Mouse (Mus musculus): ENCODE measurements around the gene Rpl12. TPM values are rescaled to one million over a fixed set of nuclear protein-coding genes. Genes with fewer than 3 reads are reported as not detected.

The Rpl12 gene
- polyA plus RNA-seq, 2 experiments: 247 to 1,484 TPM

GRCm38 (mm10) chr2:32990167-32990832 is 28.9 kb downstream of the Rpl12 start:
- TF ChIP-seq POLR2A (IDR thresholded peaks at IDR 0.05; ENCODE audit: borderline replicate concordance, extremely low read depth, insufficient read depth, insufficient read length): no peak
- no peaks in the 10 kb centered on the region for H3K9me3 ChIP-seq (ENCODE audit: control insufficient read depth, low read length)
- H3K9ac ChIP-seq (ENCODE audit: low read depth, low read length, severe bottlenecking): no peak overlapping the region
- no peaks in the 10 kb centered on the region for H3K27me3 ChIP-seq (ENCODE audit: control insufficient read depth, insufficient read depth, low read length)
- H3K4me1 ChIP-seq (ENCODE audit: control insufficient read depth, insufficient read depth, low read length): no peaks in the 10 kb centered on the region
- no peak overlapping the region for H3K4me3 ChIP-seq (replicated peaks; ENCODE audit: low read length)
- ATAC-seq (ENCODE audit: low FRiP score, low read depth) (no peak), DNase-seq (ENCODE audit: low spot score) (no peak)
- 67% methylated on average over 13 of the region's 13 CpGs for WGBS
- H3K27ac ChIP-seq (replicated peaks; ENCODE audit: low read depth, low read length): no peak overlapping the region
- no peak overlapping the region for H3K4me2 ChIP-seq (replicated peaks; ENCODE audit: low read depth, low read length, severe bottlenecking)
- 0 out of 2 replicates have a peak, but pooled peaks cover 2% of the 10 kb centered on the region for H3K36me3 ChIP-seq (ENCODE audit: control insufficient read depth, insufficient read depth, low read length)

- Histone ChIP-seq H3K4me1 (ENCODE audit: control insufficient read depth, insufficient read depth, low read length) (no peaks in the 10 kb centered on the region), H3K9me3 (ENCODE audit: control insufficient read depth, low read length) (no peaks in the 10 kb centered on the region), H3K27me3 (ENCODE audit: control insufficient read depth, insufficient read depth, low read length) (no peaks in the 10 kb centered on the region), H3K4me3 (replicated peaks; ENCODE audit: low read length) (no peak overlapping the region), H3K9ac (ENCODE audit: low read depth, low read length, severe bottlenecking) (no peak overlapping the region), H3K36me3 (ENCODE audit: control insufficient read depth, insufficient read depth, low read length) (0 out of 2 replicates have a peak, but pooled peaks cover 2% of the 10 kb centered on the region), H3K4me2 (replicated peaks; ENCODE audit: low read depth, low read length, severe bottlenecking) (no peak overlapping the region), H3K27ac (replicated peaks; ENCODE audit: low read depth, low read length) (no peak overlapping the region)
- 53% methylated on average over 6 of the region's 6 CpGs for WGBS
- DNase-seq (ENCODE audit: low spot score) (no peak), ATAC-seq (ENCODE audit: low FRiP score, low read depth) (no peak)
- no peak for TF ChIP-seq POLR2A (IDR thresholded peaks at IDR 0.05; ENCODE audit: borderline replicate concordance, extremely low read depth, insufficient read depth, insufficient read length)
Measured at GRCm38 (mm10) chr2:32992130-32992529, 30.8 kb downstream of the Rpl12 start.

GRCm38 (mm10) chr2:32997081-32997480 is 35.7 kb downstream of the Rpl12 start:
- Histone ChIP-seq H3K9me3 (ENCODE audit: control insufficient read depth, low read length) (no peaks in the 10 kb centered on the region), H3K9ac (ENCODE audit: low read depth, low read length, severe bottlenecking) (no peak overlapping the region), H3K36me3 (ENCODE audit: control insufficient read depth, insufficient read depth, low read length) (no peaks in the 10 kb centered on the region), H3K4me1 (ENCODE audit: control insufficient read depth, insufficient read depth, low read length) (no peaks in the 10 kb centered on the region), H3K27ac (replicated peaks; ENCODE audit: low read depth, low read length) (no peak overlapping the region), H3K4me3 (replicated peaks; ENCODE audit: low read length) (no peak overlapping the region), H3K27me3 (ENCODE audit: control insufficient read depth, insufficient read depth, low read length) (no peaks in the 10 kb centered on the region), H3K4me2 (replicated peaks; ENCODE audit: low read depth, low read length, severe bottlenecking) (no peak overlapping the region)
- TF ChIP-seq POLR2A (IDR thresholded peaks at IDR 0.05; ENCODE audit: borderline replicate concordance, extremely low read depth, insufficient read depth, insufficient read length): no peak
- DNase-seq (ENCODE audit: low spot score) (no peak), ATAC-seq (ENCODE audit: low FRiP score, low read depth) (no peak)
- 84% methylated on average over 6 of the region's 6 CpGs for WGBS

- ATAC-seq (ENCODE audit: low FRiP score, low read depth) (no peak), DNase-seq (ENCODE audit: low spot score) (no peak)
- TF ChIP-seq POLR2A (IDR thresholded peaks at IDR 0.05; ENCODE audit: borderline replicate concordance, extremely low read depth, insufficient read depth, insufficient read length): no peak
- Histone ChIP-seq H3K27me3 (ENCODE audit: control insufficient read depth, insufficient read depth, low read length) (no peaks in the 10 kb centered on the region), H3K36me3 (ENCODE audit: control insufficient read depth, insufficient read depth, low read length) (no peaks in the 10 kb centered on the region), H3K9me3 (ENCODE audit: control insufficient read depth, low read length) (no peaks in the 10 kb centered on the region), H3K4me1 (ENCODE audit: control insufficient read depth, insufficient read depth, low read length) (no peaks in the 10 kb centered on the region), H3K9ac (ENCODE audit: low read depth, low read length, severe bottlenecking) (no peak overlapping the region), H3K4me3 (replicated peaks; ENCODE audit: low read length) (no peak overlapping the region), H3K4me2 (replicated peaks; ENCODE audit: low read depth, low read length, severe bottlenecking) (no peak overlapping the region), H3K27ac (replicated peaks; ENCODE audit: low read depth, low read length) (no peak overlapping the region)
- 70% methylated on average over 4 of the region's 4 CpGs for WGBS
Measured at GRCm38 (mm10) chr2:32997792-32998191, 36.4 kb downstream of the Rpl12 start.

- no peaks in the 10 kb centered on the region for H3K27me3 ChIP-seq (ENCODE audit: control insufficient read depth, insufficient read depth, low read length)
- ATAC-seq (ENCODE audit: low FRiP score, low read depth): no peak
- H3K9ac ChIP-seq (ENCODE audit: low read depth, low read length, severe bottlenecking): no peak overlapping the region
- WGBS: 87% methylated on average over 2 of the region's 2 CpGs
- no peak for DNase-seq (ENCODE audit: low spot score)
- no peaks in the 10 kb centered on the region for H3K4me1 ChIP-seq (ENCODE audit: control insufficient read depth, insufficient read depth, low read length)
- no peak overlapping the region for H3K4me2 ChIP-seq (replicated peaks; ENCODE audit: low read depth, low read length, severe bottlenecking)
- H3K36me3 ChIP-seq (ENCODE audit: control insufficient read depth, insufficient read depth, low read length): 0 out of 2 replicates have a peak, but pooled peaks cover 6% of the 10 kb centered on the region
- no peak overlapping the region for H3K27ac ChIP-seq (replicated peaks; ENCODE audit: low read depth, low read length)
- H3K9me3 ChIP-seq (ENCODE audit: control insufficient read depth, low read length): no peaks in the 10 kb centered on the region
- H3K4me3 ChIP-seq (replicated peaks; ENCODE audit: low read length): no peak overlapping the region
- TF ChIP-seq POLR2A (IDR thresholded peaks at IDR 0.05; ENCODE audit: borderline replicate concordance, extremely low read depth, insufficient read depth, insufficient read length): no peak
Measured at GRCm38 (mm10) chr2:32999752-33000151, 38.4 kb downstream of the Rpl12 start.
